Mouse (Mus musculus) ES-E14 (cell line): ENCODE data around the gene Itgb8.

Experiments
- HCFC1 ChIP-seq: IDR thresholded peaks from 2 replicates; pipeline ENCODE4 v1.6.1; 2012; ENCODE audit warnings: low read length, inconsistent platforms, borderline replicate concordance; ENCODE audit not compliant: insufficient read depth
- ZC3H11A ChIP-seq: IDR thresholded peaks from 2 replicates; pipeline ENCODE4 v1.6.1; 2012; ENCODE audit warnings: low read depth, mild to moderate bottlenecking, inconsistent platforms, low read length, borderline replicate concordance

DNA sequence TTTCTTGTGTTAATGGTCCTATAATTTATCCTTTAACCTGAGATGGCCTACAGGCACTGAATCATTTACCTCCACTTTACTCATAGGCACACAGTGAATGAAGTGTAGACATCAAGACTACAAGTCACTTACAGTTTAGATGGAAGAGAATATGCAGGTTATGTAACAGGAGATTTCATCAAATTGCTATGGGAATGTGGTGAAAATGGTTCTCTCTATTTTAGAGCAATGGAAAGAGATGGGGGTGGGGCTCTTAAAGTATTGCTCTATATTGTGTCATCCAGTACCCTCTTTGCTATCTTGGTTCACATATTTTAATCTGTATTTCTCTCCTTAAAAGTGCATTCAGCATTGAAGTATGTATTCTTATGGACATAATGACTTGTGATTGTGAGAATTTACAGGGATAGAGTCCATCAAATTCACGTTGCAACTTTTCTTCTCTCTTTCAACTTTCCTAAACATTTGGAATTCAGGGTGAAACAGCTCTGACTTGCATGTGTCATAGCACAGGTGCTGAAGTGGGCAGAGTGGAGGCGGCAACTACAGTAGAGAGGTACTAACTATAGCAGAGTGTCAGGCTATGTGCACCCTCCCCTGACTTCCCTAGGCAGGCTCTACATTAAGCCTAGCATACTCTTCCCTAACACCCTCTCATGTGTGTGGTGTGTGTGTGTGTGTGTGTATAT lies 29.1 kb downstream of the Itgb8 start:
- TF ChIP-seq ZC3H11A (no peak), HCFC1 (no peak)
